Mouse (Mus musculus): ENCODE data around the gene Mettl24. TPM values are rescaled to one million over a fixed set of nuclear protein-coding genes. Genes with fewer than 3 reads are reported as not detected.
"Not testable (repeated sequence)": the region's sequence is repeated elsewhere in the genome, so short reads cannot be mapped to it uniquely, and the experiment has no call there.

The Mettl24 gene
- polyA plus RNA-seq, 1 experiment from 2014 or later = 2.4 TPM

DNA sequence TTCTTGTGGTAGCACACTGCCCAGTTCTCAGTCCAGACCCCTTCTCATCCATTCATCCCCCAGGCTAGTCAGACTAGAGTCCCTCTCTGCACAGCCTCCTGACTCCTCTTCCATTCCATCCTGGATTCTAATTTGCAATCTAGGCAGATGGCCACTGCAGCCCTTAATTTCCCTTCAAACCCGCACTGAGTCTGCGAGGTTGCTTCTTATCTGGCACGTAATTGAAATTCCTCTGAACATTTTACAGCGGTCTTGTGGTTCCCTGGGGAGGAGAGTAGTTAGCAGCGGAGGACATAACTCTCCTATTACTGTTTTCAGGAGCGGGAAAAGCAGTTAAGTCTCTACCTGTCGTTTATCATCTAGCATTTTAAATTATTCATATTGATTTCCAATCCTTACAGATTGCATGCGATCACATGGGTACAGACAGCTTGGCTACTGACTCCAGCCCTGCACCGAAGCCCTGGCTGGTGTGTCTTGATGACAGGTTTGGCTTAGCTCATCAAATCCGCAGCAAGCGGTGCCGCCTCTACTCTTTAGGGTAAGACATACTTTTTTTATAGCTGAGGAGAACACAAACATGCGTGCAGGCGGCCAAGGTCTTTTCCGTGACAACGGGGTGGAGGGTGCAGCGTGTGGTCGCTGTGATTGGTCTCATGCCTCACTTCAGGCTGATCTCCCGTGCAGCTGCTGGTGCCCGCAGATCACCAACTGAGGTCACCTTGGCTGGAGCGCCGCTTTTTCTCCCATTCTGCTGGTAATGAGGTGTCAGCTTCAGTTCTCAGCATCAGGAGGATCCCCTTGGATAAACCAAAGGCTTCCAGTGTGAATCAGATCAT lies 54.4 kb downstream of the Mettl24 start:
- Histone ChIP-seq H3K4me3 (peak overlapping the region; percentile 41), H3K9ac (peak overlapping the region; percentile 58), H3K27me3 (replicated peaks) (no peaks in the 10 kb centered on the region), H3K4me1 (peaks cover 32% of the 10 kb centered on the region), H3K27ac (replicated peaks) (peak overlapping the region; percentile 46), H3K36me3 (no peaks in the 10 kb centered on the region), H3K4me2 (peak overlapping the region; percentile 66), H3K9me3 (no peaks in the 10 kb centered on the region)
- no peak for ATAC-seq (ENCODE audit: extremely low read depth, insufficient number of reproducible peaks, low FRiP score, low TSS enrichment)
- 32% methylated on average over 22 of the region's 22 CpGs for WGBS

DNA sequence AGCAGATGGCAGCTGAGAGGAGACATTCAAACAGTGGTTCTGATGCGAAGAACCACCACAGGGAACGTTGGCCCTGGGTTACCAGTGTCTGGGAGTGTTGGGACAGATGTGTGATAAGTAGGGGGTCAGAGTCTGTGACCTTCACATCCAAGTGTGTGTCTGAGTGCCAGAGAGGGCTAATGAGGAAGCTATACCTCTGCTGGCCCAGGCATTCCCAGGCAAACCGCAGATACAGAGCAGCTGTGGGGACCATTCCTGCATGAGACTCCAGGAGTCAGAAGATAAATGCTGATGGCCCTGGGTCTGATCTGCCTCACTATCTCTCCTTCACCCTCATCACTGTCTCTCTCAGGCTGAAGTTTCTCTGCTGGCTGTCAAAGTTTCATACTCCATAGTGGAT lies 57.6 kb downstream of the Mettl24 start:
- H3K4me1 ChIP-seq = peaks cover 32% of the 10 kb centered on the region
- no peak overlapping the region for H3K27ac ChIP-seq (replicated peaks)
- H3K4me2 ChIP-seq = no peak overlapping the region
- no peaks in the 10 kb centered on the region for H3K27me3 ChIP-seq (replicated peaks)
- no peaks in the 10 kb centered on the region for H3K9me3 ChIP-seq
- no peak for ATAC-seq (ENCODE audit: extremely low read depth, insufficient number of reproducible peaks, low FRiP score, low TSS enrichment)
- no peaks in the 10 kb centered on the region for H3K36me3 ChIP-seq
- WGBS = 28% methylated on average over 3 of the region's 3 CpGs
- H3K9ac ChIP-seq = no peak overlapping the region; the same call in 1 of the 2 replicates
- H3K4me3 ChIP-seq = no peak overlapping the region

DNA sequence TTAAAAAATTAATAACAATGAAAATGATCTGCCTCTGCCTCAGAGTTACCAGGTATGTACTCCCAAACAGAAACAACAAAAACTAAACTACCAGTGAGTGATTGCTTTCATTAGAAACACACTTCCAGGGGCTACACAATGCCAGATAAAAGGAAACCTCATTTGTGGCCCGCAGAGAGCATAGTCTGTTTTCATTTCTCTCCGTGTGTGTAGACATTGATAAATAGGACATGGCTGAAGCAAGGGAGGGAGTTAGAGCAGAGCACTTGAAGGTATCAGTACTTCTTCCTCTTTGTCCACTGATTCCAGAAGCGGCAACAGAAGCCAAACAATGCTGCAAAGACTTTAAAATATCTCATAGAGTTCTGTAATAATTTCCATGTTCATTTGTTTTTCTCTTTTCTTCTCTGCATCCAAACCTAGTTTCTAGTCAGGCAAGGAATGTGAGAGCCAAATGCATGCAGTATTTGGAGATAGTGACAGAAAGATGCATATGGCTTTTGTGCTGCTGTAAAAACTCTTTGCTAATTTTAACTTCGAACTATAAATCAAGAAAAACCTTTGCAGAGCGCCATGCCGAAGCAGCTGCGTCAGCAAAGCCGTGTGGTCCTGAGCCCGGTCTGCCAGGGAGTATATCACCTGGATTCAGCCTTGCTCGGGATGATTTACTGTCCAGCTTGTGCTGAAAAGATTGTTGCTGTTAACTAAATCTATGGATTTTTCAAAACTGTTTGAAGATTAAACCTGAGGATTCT lies 67.4 kb downstream of the Mettl24 start:
- H3K9ac ChIP-seq = no peak overlapping the region
- no peak overlapping the region for H3K27ac ChIP-seq (replicated peaks)
- peaks cover 13% of the 10 kb centered on the region for H3K4me1 ChIP-seq
- no peaks in the 10 kb centered on the region for H3K27me3 ChIP-seq (replicated peaks)
- peak overlapping the region; percentile 5 for H3K4me2 ChIP-seq
- H3K4me3 ChIP-seq = no peak overlapping the region
- no peaks in the 10 kb centered on the region for H3K36me3 ChIP-seq
- no peak for ATAC-seq (ENCODE audit: extremely low read depth, insufficient number of reproducible peaks, low FRiP score, low TSS enrichment)
- no peaks in the 10 kb centered on the region for H3K9me3 ChIP-seq
- WGBS = 60% methylated on average over 10 of the region's 10 CpGs

DNA sequence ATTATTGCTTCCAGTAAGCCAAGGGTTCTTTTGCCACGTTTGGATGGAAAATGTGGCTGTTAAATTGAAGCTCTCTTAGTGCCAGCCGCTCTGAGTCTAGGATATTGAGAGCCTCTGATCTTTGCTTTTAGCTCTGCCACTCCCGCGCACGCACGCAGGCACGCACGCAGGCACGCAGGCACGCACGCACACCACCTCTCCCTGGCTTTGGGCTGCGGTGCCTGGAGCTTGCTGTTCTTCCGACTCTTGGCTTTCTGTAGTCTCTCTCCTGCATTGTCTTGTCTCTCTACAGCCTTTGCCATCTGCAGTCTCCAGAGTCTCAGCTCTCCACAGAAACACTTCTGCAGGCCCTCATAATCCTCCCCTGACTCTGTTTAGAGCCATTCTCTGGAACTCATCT lies 68.1 kb downstream of the Mettl24 start:
- no peak overlapping the region for H3K9ac ChIP-seq
- H3K27ac ChIP-seq (replicated peaks) = no peak overlapping the region
- no peaks in the 10 kb centered on the region for H3K9me3 ChIP-seq
- peaks cover 13% of the 10 kb centered on the region for H3K4me1 ChIP-seq
- 66% methylated on average over 13 of the region's 13 CpGs for WGBS
- no peaks in the 10 kb centered on the region for H3K27me3 ChIP-seq (replicated peaks)
- ATAC-seq (ENCODE audit: extremely low read depth, insufficient number of reproducible peaks, low FRiP score, low TSS enrichment) = no peak
- H3K4me3 ChIP-seq = no peak overlapping the region
- H3K36me3 ChIP-seq = no peaks in the 10 kb centered on the region
- H3K4me2 ChIP-seq = peak overlapping the region; percentile 5; the same call in 1 of the 2 replicates

DNA sequence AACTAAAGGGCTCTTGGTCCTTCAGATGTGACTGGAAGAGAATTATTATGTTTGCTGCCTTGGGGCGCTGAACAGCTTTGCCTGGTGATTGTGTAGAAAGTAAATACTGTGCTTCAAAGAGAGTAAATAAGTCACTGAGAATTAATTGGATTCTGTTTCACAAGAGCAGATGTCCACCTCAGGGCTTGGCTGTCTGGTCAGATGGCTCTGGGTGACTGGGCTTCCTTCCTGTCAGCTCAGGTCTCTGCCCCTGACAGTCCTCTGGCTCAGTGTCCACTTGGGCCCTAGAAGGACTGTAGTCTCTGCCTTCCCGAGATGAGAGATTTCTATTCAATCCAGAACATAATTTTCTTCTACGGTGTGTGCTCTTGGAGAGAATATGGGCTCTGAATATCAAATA lies 70.0 kb downstream of the Mettl24 start:
- Histone ChIP-seq H3K36me3 (no peaks in the 10 kb centered on the region), H3K9ac (no peak overlapping the region), H3K27ac (replicated peaks) (no peak overlapping the region), H3K4me2 (no peak overlapping the region), H3K9me3 (no peaks in the 10 kb centered on the region), H3K27me3 (replicated peaks) (no peaks in the 10 kb centered on the region), H3K4me3 (no peak overlapping the region), H3K4me1 (peaks cover 13% of the 10 kb centered on the region)
- ATAC-seq (ENCODE audit: extremely low read depth, insufficient number of reproducible peaks, low FRiP score, low TSS enrichment) = no peak
- 75% methylated on average over 3 of the region's 3 CpGs for WGBS

DNA sequence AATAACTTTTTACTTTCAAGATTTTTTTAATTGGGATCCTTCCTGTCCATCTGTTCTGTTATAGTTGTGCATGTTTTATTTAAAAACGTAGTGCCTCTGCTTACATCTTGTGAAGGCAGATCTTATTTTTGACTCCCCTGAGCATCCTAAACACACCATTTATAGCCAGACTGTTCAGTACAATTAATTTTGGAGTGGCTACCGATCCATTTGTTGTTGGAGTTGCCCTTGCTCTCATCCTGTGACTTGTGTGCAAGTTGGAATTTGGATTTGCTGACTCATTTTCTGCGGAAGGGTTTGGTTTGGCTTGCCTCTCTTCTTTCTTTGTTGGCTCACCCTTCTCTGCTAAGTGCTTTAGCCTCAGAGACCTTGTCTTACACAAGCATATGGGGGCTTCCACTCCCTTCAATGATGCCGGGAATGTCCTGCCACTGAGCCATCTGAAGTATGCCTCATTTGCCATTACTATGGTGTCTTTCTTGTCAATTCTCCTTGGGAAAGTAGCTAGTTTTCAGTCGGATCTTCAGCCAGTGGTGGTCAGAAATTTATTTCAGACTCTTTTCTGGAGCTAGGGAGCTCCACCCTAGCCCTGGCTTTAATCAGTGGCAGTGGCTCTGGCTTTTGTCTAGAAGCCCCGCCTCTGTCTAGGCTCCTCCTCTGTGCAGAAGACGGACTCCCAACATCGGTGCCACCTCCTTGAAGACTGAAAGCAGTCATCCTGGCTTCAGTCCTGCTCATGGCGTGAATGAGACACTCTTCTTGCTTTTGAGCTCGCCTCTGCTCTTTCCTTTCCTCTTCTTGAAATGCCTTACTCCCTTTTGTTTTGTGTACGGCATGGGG lies 75.3 kb downstream of the Mettl24 start:
- H3K27me3 ChIP-seq (replicated peaks) = no peaks in the 10 kb centered on the region
- H3K9me3 ChIP-seq = no peaks in the 10 kb centered on the region
- H3K9ac ChIP-seq = no peak overlapping the region
- 44% methylated on average over 11 of the region's 11 CpGs for WGBS
- ATAC-seq (ENCODE audit: extremely low read depth, insufficient number of reproducible peaks, low FRiP score, low TSS enrichment) = no peak
- peak overlapping the region; percentile 66 for H3K27ac ChIP-seq (replicated peaks)
- no peaks in the 10 kb centered on the region for H3K36me3 ChIP-seq
- peaks cover 9% of the 10 kb centered on the region for H3K4me1 ChIP-seq
- H3K4me2 ChIP-seq = peak overlapping the region; percentile 36
- no peak overlapping the region for H3K4me3 ChIP-seq

DNA sequence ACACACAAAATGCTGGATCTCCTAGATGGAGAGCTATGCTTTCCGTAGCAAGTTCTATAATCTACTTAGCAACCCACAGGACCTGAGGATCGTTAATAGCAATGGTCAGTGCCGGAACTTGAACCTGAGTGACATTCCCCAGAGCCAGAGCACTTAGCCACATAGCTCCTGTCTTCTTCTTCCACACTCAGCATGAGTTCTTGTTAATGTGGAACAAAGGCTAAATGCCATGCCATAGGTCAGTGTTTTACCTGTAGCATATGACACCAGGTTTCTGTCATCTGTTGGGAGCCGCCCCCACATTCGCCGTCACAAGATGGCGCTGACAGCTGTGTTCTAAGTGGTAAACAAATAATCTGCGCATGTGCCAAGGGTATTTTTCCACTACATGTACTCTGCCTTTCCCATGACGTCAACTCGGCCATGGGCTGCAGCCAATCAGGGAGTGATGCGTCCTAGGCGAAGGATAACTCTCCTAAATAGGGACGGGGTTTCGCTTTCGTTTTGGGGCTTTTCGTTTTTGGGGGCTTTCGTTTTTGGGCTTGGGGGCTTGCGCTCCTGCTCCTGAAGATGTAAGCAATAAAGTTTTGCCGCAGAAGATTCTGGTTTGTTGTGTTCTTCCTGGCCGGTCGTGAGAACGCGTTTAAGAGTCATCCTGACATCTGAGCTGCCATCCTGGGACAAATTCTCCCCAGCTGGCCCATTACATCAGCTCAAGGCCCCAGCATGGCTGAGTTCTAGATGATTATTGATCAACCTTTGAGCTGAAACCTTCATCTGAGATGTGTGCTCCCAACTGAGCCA lies 76.5 kb downstream of the Mettl24 start:
- not testable (repeated sequence) for H3K36me3 ChIP-seq; H3K27ac ChIP-seq (replicated peaks); H3K27me3 ChIP-seq (replicated peaks); H3K9ac ChIP-seq; ATAC-seq (ENCODE audit: extremely low read depth, insufficient number of reproducible peaks, low FRiP score, low TSS enrichment); H3K4me1 ChIP-seq; H3K4me3 ChIP-seq; H3K9me3 ChIP-seq; H3K4me2 ChIP-seq
- WGBS = 88% methylated on average over 22 of the region's 23 CpGs

DNA sequence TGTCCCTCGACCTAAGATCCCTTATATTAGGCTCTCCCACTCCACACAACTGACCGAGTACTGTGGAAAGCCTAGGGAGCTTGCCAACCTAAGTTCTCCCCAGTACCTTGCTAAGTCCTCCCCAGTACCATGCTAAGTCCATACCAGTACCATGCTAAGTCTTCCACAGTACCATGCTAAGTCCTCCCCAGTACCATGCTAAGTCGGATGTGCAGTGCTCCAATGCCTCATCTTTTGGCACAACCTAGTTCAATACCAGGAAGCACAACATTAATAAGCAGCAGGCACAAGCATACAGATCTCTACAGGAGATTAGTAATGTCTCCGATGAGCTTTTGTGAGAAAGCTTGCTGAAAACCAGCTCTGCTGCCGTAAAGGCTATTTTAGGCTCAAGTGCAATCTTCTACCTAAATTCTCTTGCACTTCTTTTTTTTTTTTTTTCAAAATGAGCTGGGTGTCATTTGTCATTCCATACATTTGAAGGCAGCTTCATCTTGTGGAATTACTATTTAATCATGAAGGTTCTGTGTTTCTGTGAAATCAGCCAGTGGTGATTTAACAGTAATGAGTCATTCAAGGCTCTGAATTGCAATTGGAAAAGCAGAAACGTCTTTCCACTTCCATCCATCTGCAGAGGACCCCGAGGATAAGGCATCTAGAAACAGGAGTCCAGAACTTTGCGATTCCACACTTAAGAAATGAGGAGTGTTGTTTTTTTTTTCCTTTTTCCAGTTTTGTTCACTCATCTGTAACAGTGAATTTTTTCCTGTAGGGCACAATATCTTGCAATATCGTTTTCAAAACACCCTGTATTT lies 77.3 kb downstream of the Mettl24 start:
- H3K4me3 ChIP-seq = no peak overlapping the region
- H3K36me3 ChIP-seq = no peaks in the 10 kb centered on the region
- no peak for ATAC-seq (ENCODE audit: extremely low read depth, insufficient number of reproducible peaks, low FRiP score, low TSS enrichment)
- peaks cover 9% of the 10 kb centered on the region for H3K4me1 ChIP-seq
- WGBS = 73% methylated on average over 9 of the region's 9 CpGs
- no peak overlapping the region for H3K4me2 ChIP-seq
- H3K27ac ChIP-seq (replicated peaks) = no peak overlapping the region
- no peaks in the 10 kb centered on the region for H3K27me3 ChIP-seq (replicated peaks)
- H3K9me3 ChIP-seq = no peaks in the 10 kb centered on the region
- no peak overlapping the region for H3K9ac ChIP-seq

DNA sequence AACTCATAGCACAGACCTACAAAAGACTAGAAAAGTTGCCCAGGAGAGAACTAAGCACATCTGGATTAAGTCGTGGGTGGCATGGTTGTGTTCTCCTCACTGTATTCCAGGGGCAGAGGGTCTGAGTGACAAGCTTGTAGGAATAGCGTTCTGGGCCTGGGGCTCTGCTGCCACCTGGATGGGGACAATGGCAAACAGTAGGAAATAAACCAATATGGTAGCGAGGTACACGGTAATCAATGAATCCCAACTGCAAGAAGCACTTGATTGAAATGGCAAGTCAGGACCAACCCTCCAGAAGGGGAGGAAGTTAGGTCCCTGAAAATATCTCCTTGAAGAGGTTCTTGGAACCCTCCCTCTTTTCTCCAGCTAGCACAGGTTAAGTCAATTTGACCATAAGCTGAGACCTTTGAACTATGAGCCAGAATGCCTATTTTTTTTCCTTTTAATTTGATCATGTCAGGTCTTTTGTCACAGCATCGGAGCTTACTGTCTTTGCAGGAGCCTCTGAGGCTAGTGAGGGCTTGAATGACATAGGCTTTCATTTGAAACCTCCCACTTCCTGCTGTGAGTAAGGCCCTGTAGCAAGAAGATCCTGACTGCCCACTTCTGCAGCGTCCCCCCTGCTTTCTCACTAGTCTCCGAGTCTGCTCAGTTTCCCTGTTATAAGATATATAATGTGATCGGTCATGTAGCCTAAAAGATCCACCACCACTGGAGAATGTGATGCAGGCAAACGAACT lies 78.1 kb downstream of the Mettl24 start:
- no peak overlapping the region for H3K4me2 ChIP-seq
- WGBS = 72% methylated on average over 9 of the region's 9 CpGs
- H3K4me3 ChIP-seq = no peak overlapping the region
- H3K27ac ChIP-seq (replicated peaks) = no peak overlapping the region
- no peaks in the 10 kb centered on the region for H3K36me3 ChIP-seq
- H3K4me1 ChIP-seq = peaks cover 9% of the 10 kb centered on the region
- no peak for ATAC-seq (ENCODE audit: extremely low read depth, insufficient number of reproducible peaks, low FRiP score, low TSS enrichment)
- H3K27me3 ChIP-seq (replicated peaks) = no peaks in the 10 kb centered on the region
- H3K9ac ChIP-seq = no peak overlapping the region
- H3K9me3 ChIP-seq = no peaks in the 10 kb centered on the region

DNA sequence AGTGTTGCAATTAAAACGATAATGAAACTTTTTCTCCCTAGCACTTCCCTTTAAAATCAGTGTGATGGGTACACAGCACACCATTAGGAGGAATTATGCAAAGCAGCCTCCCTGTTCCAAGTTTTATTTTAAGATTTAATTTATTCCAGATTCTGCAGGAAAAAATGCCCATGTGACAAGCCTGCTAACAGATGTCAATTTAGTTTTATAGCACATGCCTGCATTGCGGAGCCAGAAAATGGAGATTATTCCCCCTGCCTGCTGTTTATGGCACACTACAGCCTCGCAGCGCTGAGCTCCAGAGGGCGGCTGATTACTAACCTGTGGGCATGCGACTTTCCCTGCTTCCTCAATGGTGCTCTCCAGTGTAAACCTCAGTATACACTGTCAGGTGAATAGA lies 79.5 kb downstream of the Mettl24 start:
- no peak overlapping the region for H3K4me3 ChIP-seq
- H3K36me3 ChIP-seq = no peaks in the 10 kb centered on the region
- ATAC-seq (ENCODE audit: extremely low read depth, insufficient number of reproducible peaks, low FRiP score, low TSS enrichment) = no peak
- no peaks in the 10 kb centered on the region for H3K9me3 ChIP-seq
- no peak overlapping the region for H3K27ac ChIP-seq (replicated peaks)
- H3K4me2 ChIP-seq = no peak overlapping the region
- peaks cover 9% of the 10 kb centered on the region for H3K4me1 ChIP-seq
- H3K27me3 ChIP-seq (replicated peaks) = no peaks in the 10 kb centered on the region
- H3K9ac ChIP-seq = no peak overlapping the region
- whole genome bisulfite sequencing = 82% methylated on average over 6 of the region's 6 CpGs
